Mouse (Mus musculus) right cerebral cortex, postnatal 10 days (tissue): ENCODE results near the gene Nox3.

Experiments used
- DNase-seq, 2 experiments: peaks; one replicate each; pipeline ENCODE4 v3.0.0; 2021; ENCODE audit warnings: low spot score in 2 of 2

Gene Nox3

DNA sequence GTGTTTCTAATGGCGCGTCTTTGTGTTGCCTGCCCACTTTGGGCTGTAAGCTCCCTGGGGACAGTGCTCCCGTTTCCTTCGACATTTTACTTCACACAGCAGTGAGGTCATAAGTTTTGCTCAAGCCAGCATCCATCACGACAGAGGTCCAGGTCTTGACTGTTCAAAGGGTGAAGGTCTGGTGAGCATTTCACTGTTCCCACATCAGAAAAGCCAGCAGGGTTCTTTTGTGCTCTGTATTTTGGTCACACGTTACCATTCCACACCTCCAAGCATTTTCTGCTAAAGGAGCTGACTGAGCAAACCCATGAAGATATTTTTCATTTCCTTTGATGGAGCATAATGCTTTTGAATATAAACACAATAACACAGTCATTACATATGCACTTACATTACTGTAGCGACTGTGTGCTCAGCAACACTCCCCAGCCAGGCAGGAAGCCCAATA is 85.7 kb downstream of the Nox3 start:
- DNase-seq: no peak

GRCm38 (mm10) chr17:3602954-3603672 is 92.9 kb downstream of the Nox3 start:
- DNase-seq: peak in 1 of 2 experiments; percentile 50

- no peak for DNase-seq
Observed at GRCm38 (mm10) chr17:3598393-3598792, 97.7 kb downstream of the Nox3 start.

- DNase-seq: no peak
Observed at GRCm38 (mm10) chr17:3597866-3598265, 98.2 kb downstream of the Nox3 start.

DNA sequence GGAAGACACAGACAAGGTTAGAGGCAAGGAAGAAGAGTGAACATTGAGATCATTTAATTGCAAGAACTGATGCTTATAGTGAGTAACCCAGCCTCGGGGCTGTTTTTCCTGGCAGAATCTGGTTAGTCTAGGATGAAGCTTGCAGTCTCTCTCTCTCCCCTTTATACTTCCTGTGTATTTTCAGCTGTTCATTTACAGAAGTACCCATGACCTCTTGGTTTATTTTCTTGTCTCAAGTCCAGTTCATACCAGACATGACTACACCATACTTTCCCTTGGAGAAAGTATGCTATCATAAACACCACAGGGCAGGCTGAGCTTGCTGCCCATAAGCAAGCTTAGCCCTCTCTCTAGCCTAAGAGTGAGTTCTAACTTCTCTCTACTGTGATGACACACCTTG is 98.9 kb downstream of the Nox3 start:
- peak in 1 of 2 experiments; percentile 27 for DNase-seq
